Mouse (Mus musculus) T-helper 2 cell (primary cell): ENCODE measurements at regions not wholly inside any gene's neighbourhood (a gene's known extent, or its start where the extent isn't known, plus 50 kb on each side); places are given as distances from the start of the nearest gene placed in this dataset.

Source experiments
- in situ Hi-C: fragments of 300-600 bp; cut with MboI, MseI; formaldehyde crosslinking; loops from one replicate; pipeline ENCODE4 v1.15.1; 2025; ENCODE audit warnings: high pct_unique_total_duplicates

GRCm38 (mm10) chr16:76725991-76726390 lies 287.5 kb upstream of the Usp25 start:
- in situ Hi-C loops, result no loop called here

GRCm38 (mm10) chr16:76725271-76725670 lies 288.2 kb upstream of the Usp25 start:
- in situ Hi-C loops, result no loop called here

- in situ Hi-C loops, result no loop called here
Measured at GRCm38 (mm10) chr16:76718809-76719208, 294.7 kb upstream of the Usp25 start.

GRCm38 (mm10) chr16:76718147-76718546 lies 295.4 kb upstream of the Usp25 start:
- in situ Hi-C loops, result no loop called here

- in situ Hi-C loops, result loop anchor here (25.0 kb wide), 1 partner anchor 333 kb away; the partner anchor contains the start of gene Nrip1
Measured at GRCm38 (mm10) chr16:76694913-76695312, 318.6 kb upstream of the Usp25 start.

GRCm38 (mm10) chr16:76687735-76688447 lies 314.3 kb upstream of the Nrip1 start:
- in situ Hi-C loops, result loop anchor here (25.0 kb wide), 1 partner anchor 326 kb away; the partner anchor contains the start of gene Nrip1

- in situ Hi-C loops, result loop anchor here (25.0 kb wide), 1 partner anchor 323 kb away; the partner anchor contains the start of gene Nrip1
Measured at GRCm38 (mm10) chr16:76685562-76685961, 311.9 kb upstream of the Nrip1 start.

GRCm38 (mm10) chr16:76680061-76680911 lies 306.7 kb upstream of the Nrip1 start:
- in situ Hi-C loops, result loop anchor here (25.0 kb wide), 1 partner anchor 318 kb away; the partner anchor contains the start of gene Nrip1

- in situ Hi-C loops, result loop anchor here (10.0 to 25.0 kb wide), 2 partner anchors 317 to 464 kb away; partner anchors contain the start of gene Nrip1
Measured at GRCm38 (mm10) chr16:76678885-76679284, 305.3 kb upstream of the Nrip1 start.

- in situ Hi-C loops, result loop anchor here (10.0 kb wide), 1 partner anchor 455 kb away; no protein-coding TSS in a partner anchor
Measured at GRCm38 (mm10) chr16:76669795-76670194, 296.2 kb upstream of the Nrip1 start.

GRCm38 (mm10) chr16:76667046-76667445 lies 293.4 kb upstream of the Nrip1 start:
- in situ Hi-C loops, result no loop called here

GRCm38 (mm10) chr16:76655106-76655505 lies 281.5 kb upstream of the Nrip1 start:
- in situ Hi-C loops, result no loop called here

GRCm38 (mm10) chr16:76644281-76644680 lies 270.7 kb upstream of the Nrip1 start:
- in situ Hi-C loops, result no loop called here

GRCm38 (mm10) chr16:76643801-76644200 lies 270.2 kb upstream of the Nrip1 start:
- in situ Hi-C loops, result no loop called here

GRCm38 (mm10) chr16:76635169-76635568 lies 261.5 kb upstream of the Nrip1 start:
- in situ Hi-C loops, result no loop called here

GRCm38 (mm10) chr16:76634196-76634698 lies 260.6 kb upstream of the Nrip1 start:
- in situ Hi-C loops, result no loop called here

GRCm38 (mm10) chr16:76626142-76626541 lies 252.5 kb upstream of the Nrip1 start:
- in situ Hi-C loops, result no loop called here

- in situ Hi-C loops, result no loop called here
Measured at GRCm38 (mm10) chr16:76621715-76622114, 248.1 kb upstream of the Nrip1 start.

- in situ Hi-C loops, result no loop called here
Measured at GRCm38 (mm10) chr16:76618295-76618694, 244.7 kb upstream of the Nrip1 start.

- in situ Hi-C loops, result no loop called here
Measured at GRCm38 (mm10) chr16:76611061-76611460, 237.4 kb upstream of the Nrip1 start.

- in situ Hi-C loops, result no loop called here
Measured at GRCm38 (mm10) chr16:76604914-76605313, 231.3 kb upstream of the Nrip1 start.

- in situ Hi-C loops, result no loop called here
Measured at GRCm38 (mm10) chr16:76603846-76604258, 230.2 kb upstream of the Nrip1 start.
